Mouse (Mus musculus): Measurements from ENCODE around the gene Matn4.

DNA sequence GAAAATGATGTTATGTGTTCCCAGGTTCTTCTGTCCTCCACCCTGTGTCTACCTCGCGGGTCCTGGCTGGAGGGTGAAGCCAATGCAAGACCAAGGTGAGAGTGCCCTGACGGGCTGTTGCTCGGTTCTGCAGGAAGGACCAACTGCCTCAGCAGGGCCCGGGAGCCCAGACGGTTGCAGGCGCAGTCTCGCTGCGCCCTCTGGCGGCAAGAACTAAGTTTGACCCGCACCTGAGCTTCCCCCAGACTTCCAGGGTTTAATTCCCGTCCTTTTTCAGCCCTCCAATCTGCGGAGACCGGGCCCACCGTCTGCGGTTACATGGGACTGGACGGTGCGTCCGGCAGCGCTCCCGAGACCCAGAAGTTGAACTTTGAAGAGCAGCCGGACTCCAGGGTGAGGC is 2.7 kb upstream of the Matn4 start:
- TF ChIP-seq POLR2A (IDR thresholded peaks at IDR 0.05; ENCODE audit: low read depth, low read length) (no peak), CTCF (IDR thresholded peaks at IDR 0.05; ENCODE audit: borderline replicate concordance, insufficient read depth, low read length) (peak; percentile 83)
